In genomic region chr19:55218192-55218739, GRCm38 (mm10) we compare ENCODE assay signal across 8 mouse cellular contexts. TPM values are rescaled to one million over a fixed set of nuclear protein-coding genes. Genes with fewer than 3 reads are reported as not detected.
DNase-seq lines count a peak whose midpoint lies in the region; ATAC-seq and TF ChIP-seq lines count a peak whose summit lies in the region.

No protein-coding gene starts in this region.

- H3K4me2 ChIP-seq in heart, embryonic 12.5 days, result peak overlapping the region; percentile 82
- H3K4me2 ChIP-seq in kidney, embryonic 16.5 days (replicated peaks; ENCODE audit: low read depth, low read length), result peak overlapping the region; percentile 58

- peak; percentile 66 for ATAC-seq in heart, embryonic 12.5 days (ENCODE audit: insufficient number of reproducible peaks, low FRiP score)
- ATAC-seq in kidney, embryonic 16.5 days (ENCODE audit: low FRiP score, low TSS enrichment), result peak; percentile 75
- peak; percentile 71 for ATAC-seq in monocyte, adult 5-6 weeks (replicated peaks; ENCODE audit: insufficient number of reproducible peaks, low FRiP score, low TSS enrichment, poor library complexity, severe bottlenecking)

- H3K36me3 ChIP-seq in erythroblast, embryonic 14.5 days (ENCODE audit: control insufficient read depth), result no peaks in the 10 kb centered on the region
- H3K36me3 ChIP-seq in heart, embryonic 12.5 days, result no peaks in the 10 kb centered on the region
- no peaks in the 10 kb centered on the region for H3K36me3 ChIP-seq in kidney, embryonic 16.5 days (ENCODE audit: insufficient read depth, low read length)
- H3K36me3 ChIP-seq in liver, adult 2 months (ENCODE audit: control insufficient read depth, insufficient read depth, low read length), result no peaks in the 10 kb centered on the region

- H3K27ac ChIP-seq in heart, embryonic 12.5 days (ENCODE audit: poor library complexity, severe bottlenecking), result no peak overlapping the region
- no peak overlapping the region for H3K27ac ChIP-seq in kidney, embryonic 16.5 days (ENCODE audit: low read length)
- no peak overlapping the region for H3K27ac ChIP-seq in liver, adult 2 months (replicated peaks; ENCODE audit: insufficient read depth, low read depth, low read length)

- DNase-seq in CD4-positive, CD25-positive, alpha-beta regulatory T cell, adult 2 months (ENCODE audit: low read depth, low spot score), result peak; percentile 85
- DNase-seq in brain, embryonic 18.5 days (ENCODE audit: low read depth, low spot score), result peak; percentile 57
- peak; percentile 54 for DNase-seq in liver, adult 2 months (ENCODE audit: extremely low read depth, low read depth, low spot score)
- DNase-seq in spleen, postnatal 4 days (ENCODE audit: low spot score in 2 of 2), result peak; percentile 89 to 97

- WGBS in heart, embryonic 12.5 days, result 4% methylated on average over 20 of the region's 20 CpGs
- 3% methylated on average over 20 of the region's 20 CpGs for WGBS in kidney, embryonic 16.5 days
- 4% methylated on average over 20 of the region's 20 CpGs for WGBS in liver, adult 2 months

- H3K4me3 ChIP-seq in erythroblast, embryonic 14.5 days (replicated peaks), result peak overlapping the region; percentile 61
- peak overlapping the region; percentile 45 for H3K4me3 ChIP-seq in heart, embryonic 12.5 days
- peak overlapping the region; percentile 44 for H3K4me3 ChIP-seq in kidney, embryonic 16.5 days (ENCODE audit: low read length)
- H3K4me3 ChIP-seq in liver, adult 2 months (ENCODE audit: insufficient read depth, low read depth, low read length), result peak overlapping the region; percentile 29

- peak overlapping the region; percentile 51 for H3K9ac ChIP-seq in heart, embryonic 12.5 days
- H3K9ac ChIP-seq in kidney, embryonic 16.5 days (replicated peaks; ENCODE audit: low read length), result peak overlapping the region; percentile 61
- peak overlapping the region; percentile 53 for H3K9ac ChIP-seq in liver, adult 2 months (ENCODE audit: low read depth, low read length)

- TF ChIP-seq POLR2A in liver, adult 2 months (IDR thresholded peaks at IDR 0.05; ENCODE audit: extremely low read depth, insufficient read depth, low read length), result no peak

- H3K27me3 ChIP-seq in erythroblast, embryonic 14.5 days (ENCODE audit: control insufficient read depth), result no peaks in the 10 kb centered on the region
- H3K27me3 ChIP-seq in heart, embryonic 12.5 days (replicated peaks), result no peaks in the 10 kb centered on the region
- no peaks in the 10 kb centered on the region for H3K27me3 ChIP-seq in kidney, embryonic 16.5 days (ENCODE audit: insufficient read depth, low read length)
- no peaks in the 10 kb centered on the region for H3K27me3 ChIP-seq in liver, adult 2 months (ENCODE audit: control insufficient read depth, insufficient read depth, low read length)

- H3K79me2 ChIP-seq in liver, adult 2 months (ENCODE audit: control insufficient read depth, insufficient read depth, low read length), result no peaks in the 10 kb centered on the region

- peak; percentile 88 for TF ChIP-seq CTCF in liver, adult 2 months (IDR thresholded peaks at IDR 0.05; ENCODE audit: low read depth, low read length)

- peaks cover 47% of the 10 kb centered on the region for H3K4me1 ChIP-seq in erythroblast, embryonic 14.5 days (ENCODE audit: control insufficient read depth)
- peaks cover 16% of the 10 kb centered on the region for H3K4me1 ChIP-seq in heart, embryonic 12.5 days (replicated peaks)
- peaks cover 23% of the 10 kb centered on the region for H3K4me1 ChIP-seq in kidney, embryonic 16.5 days (ENCODE audit: insufficient read depth, low read length)
- no peaks in the 10 kb centered on the region for H3K4me1 ChIP-seq in liver, adult 2 months (ENCODE audit: control insufficient read depth, insufficient read depth, low read length)

- H3K9me3 ChIP-seq in erythroblast, embryonic 14.5 days (ENCODE audit: control insufficient read depth, low read length), result no peaks in the 10 kb centered on the region
- H3K9me3 ChIP-seq in heart, embryonic 12.5 days (replicated peaks), result no peaks in the 10 kb centered on the region
- no peaks in the 10 kb centered on the region for H3K9me3 ChIP-seq in kidney, embryonic 16.5 days (ENCODE audit: low read length)

RNA-seq across cellular contexts. Expression of gene Gucy2g, which starts 22.8 kb away (rescaled TPM):
- polyA plus RNA-seq in erythroblast, embryonic 14.5 days (2012), result not detected in 2 replicates
- polyA plus RNA-seq in heart, embryonic 12.5 days (2016; fragmentation: Nextera tagmentation; extraction: Ambion mirVana), result 0.04 TPM in 1 of 2 replicates, not detected in the other
- 0.05 and 0.10 TPM in 2 replicates for polyA plus RNA-seq in kidney, embryonic 16.5 days (2015; fragmentation: Nextera tagmentation; extraction: Ambion mirVana)
- total RNA-seq in liver, adult 2 months (2014; rRNA removed), result not detected in 2 replicates
- 0.04 TPM in 2 replicates for polyA plus RNA-seq in liver, adult 2 months (2012; rRNA removed)
- not detected in 3 replicates for total RNA-seq in monocyte, adult 5-6 weeks (2017)

RNA-seq across cellular contexts. Expression of gene Acsl5, which starts 33.5 kb away (rescaled TPM):
- polyA plus RNA-seq in erythroblast, embryonic 14.5 days (2012), result 0.92 and 1.3 TPM in 2 replicates
- 40.7 and 44.0 TPM in 2 replicates for polyA plus RNA-seq in heart, embryonic 12.5 days (2016; fragmentation: Nextera tagmentation; extraction: Ambion mirVana)
- 58.4 and 59.0 TPM in 2 replicates for polyA plus RNA-seq in kidney, embryonic 16.5 days (2015; fragmentation: Nextera tagmentation; extraction: Ambion mirVana)
- 1,037 and 1,190 TPM in 2 replicates for total RNA-seq in liver, adult 2 months (2014; rRNA removed)
- polyA plus RNA-seq in liver, adult 2 months (2012; rRNA removed), result 206 and 249 TPM in 2 replicates
- 172 to 230 TPM (median 204 TPM) in 3 replicates for total RNA-seq in monocyte, adult 5-6 weeks (2017)

RNA-seq across cellular contexts. Expression of gene Tectb, which starts 37.7 kb away (rescaled TPM):
- not detected in 2 replicates for polyA plus RNA-seq in erythroblast, embryonic 14.5 days (2012)
- not detected in 2 replicates for polyA plus RNA-seq in heart, embryonic 12.5 days (2016; fragmentation: Nextera tagmentation; extraction: Ambion mirVana)
- polyA plus RNA-seq in kidney, embryonic 16.5 days (2015; fragmentation: Nextera tagmentation; extraction: Ambion mirVana), result not detected in 2 replicates
- total RNA-seq in liver, adult 2 months (2014; rRNA removed), result 0.18 and 0.20 TPM in 2 replicates
- polyA plus RNA-seq in liver, adult 2 months (2012; rRNA removed), result 0.07 TPM in 1 of 2 replicates, not detected in the other
- total RNA-seq in monocyte, adult 5-6 weeks (2017), result not detected in 3 replicates

Comparison
In these comparisons a context has a peak if more than half of its experiments do, and no peak if none do; other contexts are left out.
1. RNA of gene Acsl5, which starts 33.5 kb away (polyA plus RNA-seq): 206 to 249 TPM in liver, adult 2 months, 58.4 to 59.0 TPM in kidney, embryonic 16.5 days and 40.7 to 44.0 TPM in heart, embryonic 12.5 days; 0.92 to 1.3 TPM in erythroblast, embryonic 14.5 days; every median in the first group is over 10 times any median in the second.
2. Peak in every context shown above with its lines, with median percentiles within 50 percentile points of each other: DNase-seq, H3K4me3 ChIP-seq, ATAC-seq and H3K9ac ChIP-seq.